Mouse (Mus musculus) left cerebral cortex, adult 9 months (tissue): Measurements from ENCODE around the gene Grap2.

Experiments used
- DNase-seq, 2 experiments: peaks; one replicate each; pipeline ENCODE4 v3.0.0; 2022; ENCODE audit warnings: low spot score in 2 of 2

Grap2 gene

DNA sequence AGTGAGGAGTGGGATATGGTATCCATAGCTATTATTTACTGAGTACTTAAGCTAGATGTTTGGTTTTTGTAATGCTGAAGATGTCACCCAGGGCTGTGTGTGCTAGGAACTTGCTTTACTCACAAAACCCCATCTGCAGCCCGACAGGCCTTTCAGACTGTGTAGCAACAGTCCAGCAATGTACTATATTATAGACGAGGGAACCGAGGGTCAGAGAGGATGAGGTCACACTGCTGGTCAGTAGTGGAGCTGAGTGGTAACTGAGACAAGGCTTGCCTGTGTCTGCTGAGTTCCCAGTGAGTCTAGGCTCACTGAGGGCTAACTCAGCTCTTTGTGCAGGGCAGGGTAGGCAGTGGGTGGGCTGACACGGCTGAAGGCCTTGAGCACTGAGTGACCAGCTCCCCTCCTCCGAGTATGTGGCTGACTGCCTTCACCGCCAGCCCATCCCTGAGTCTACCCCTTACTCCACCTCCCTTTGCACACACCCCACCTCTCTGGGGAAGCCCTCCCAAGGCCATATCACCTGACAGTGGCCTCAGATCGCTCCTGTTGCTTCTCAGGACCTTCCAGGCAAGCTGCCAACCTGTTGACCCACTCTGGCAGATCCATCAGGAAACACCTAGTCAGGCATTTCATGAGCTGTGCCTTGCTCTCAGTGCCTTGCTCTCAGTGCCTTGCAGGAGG lies 108.1 kb downstream of the Grap2 start:
- DNase-seq, result no peak

DNA sequence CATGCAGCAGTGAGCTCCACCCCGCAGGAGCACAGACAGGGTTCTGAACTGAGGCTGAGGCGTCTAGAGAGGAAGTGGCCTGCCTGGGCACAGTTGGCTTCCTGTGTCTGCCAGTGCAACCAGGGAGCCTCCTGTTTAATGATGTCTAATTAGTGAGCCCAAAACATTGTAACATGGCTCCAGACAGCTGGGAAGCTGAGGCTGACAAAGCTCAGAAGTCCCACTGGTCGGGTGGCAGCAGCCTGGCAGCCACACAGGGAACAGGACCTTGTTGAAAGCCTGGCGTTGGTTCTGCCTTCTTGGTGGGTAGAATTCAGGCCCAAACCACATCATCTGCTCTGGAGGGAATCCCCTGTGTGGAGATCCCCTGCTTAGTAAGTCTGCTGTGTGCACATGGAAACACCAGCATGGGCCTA lies 109.1 kb downstream of the Grap2 start:
- no peak for DNase-seq

GRCm38 (mm10) chr15:80682343-80682742 lies 109.9 kb downstream of the Grap2 start:
- no peak for DNase-seq

DNA sequence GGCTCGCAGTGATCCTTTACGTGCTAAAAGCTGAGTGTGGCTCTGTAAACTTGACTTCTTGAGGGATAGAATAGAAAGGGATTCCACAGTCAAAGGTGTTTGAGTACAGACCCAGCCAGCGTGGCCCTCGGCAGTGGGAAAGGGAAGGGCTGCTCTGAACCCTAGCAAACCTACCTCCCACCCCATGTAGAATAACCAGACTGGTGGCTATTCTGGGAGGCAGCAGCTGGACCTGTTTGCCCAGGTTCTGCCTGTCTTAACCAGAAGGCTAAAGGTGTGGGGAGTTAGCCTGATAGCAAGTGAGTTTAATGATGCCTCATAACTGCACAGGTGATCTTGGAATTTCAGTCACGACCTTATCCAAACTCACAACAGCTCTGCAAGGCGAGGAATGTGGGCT lies 110.8 kb downstream of the Grap2 start:
- DNase-seq, result no peak

DNA sequence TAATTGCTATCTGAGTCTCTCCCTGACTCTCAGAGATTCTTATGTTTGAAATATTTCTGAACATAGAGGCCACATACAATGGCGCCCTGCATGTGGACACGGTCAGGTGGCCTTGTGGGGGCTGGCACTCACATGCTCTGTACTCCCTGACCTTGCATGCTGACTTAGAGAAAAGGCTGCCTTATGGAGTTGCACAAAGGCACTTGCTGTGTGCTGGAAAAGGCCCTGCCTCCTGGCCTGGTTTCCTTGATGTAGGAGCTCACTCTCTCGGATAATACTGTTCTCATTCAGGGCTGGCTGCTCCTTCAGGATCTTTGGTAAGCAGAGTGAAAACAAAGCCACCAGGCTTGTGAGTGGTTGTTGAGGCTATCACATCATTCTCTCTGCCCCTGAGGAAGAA lies 111.6 kb downstream of the Grap2 start:
- DNase-seq, result no peak

DNA sequence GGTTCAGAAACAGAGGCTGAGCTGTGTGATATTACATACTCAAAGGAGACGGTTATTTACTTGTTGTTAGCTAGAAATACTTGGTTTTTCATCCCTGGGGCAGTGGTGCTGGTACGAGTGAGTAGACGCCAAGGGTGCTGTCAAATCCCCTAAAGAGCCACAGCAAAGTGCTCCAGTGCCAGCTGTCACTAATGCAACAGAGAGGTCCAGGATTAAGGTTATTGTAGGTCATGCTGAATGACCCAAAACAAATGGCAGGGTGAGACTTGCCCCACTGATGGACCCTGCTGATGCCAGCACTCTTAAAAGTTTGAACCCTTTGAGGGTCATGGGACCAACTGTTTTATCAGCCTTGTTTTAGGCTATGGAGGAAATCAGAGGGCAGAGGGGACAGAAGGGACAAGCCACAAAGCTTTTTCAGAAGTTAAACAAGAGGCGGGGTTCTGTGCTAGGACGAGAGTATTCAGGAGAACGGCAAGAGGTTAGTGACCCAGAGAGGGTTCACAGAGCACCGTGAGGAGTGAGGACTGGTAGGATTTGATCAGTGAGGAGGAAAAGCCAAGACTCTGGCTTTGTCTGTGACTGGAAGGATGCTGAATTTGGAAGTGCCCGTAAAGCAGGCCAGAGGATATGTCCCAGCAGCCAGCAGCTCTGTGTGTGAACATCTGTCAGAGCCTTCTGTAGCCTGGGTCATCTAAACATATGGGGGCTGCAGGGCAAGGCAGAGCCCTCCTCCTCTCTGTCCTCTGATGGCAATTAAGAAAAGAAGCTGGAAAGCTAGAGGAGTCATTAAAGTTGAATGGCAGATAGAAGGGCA lies 112.6 kb downstream of the Grap2 start:
- no peak for DNase-seq

GRCm38 (mm10) chr15:80685603-80685895 lies 113.2 kb downstream of the Grap2 start:
- DNase-seq, result no peak

GRCm38 (mm10) chr15:80688536-80688935 lies 116.1 kb downstream of the Grap2 start:
- DNase-seq, result no peak

DNA sequence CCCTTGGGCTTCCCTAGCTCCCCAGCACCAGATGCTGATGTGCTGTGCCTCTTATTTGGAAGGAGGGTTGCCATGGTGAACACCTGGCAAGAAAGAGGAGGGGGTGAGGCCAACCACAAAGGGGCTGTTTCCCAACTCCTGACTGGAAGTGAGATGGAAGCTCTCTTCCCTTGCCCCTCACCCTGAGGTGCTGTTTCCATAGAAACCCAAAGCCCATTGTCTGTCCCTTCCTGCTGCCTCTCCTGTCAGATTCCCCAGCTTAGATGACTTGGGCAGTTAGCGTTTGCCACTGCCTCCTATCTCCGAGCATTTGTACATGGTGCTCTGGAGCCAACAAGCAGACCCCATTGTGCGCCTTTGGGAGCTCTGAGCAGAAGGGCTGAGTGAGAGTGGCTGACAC lies 121.1 kb downstream of the Grap2 start:
- DNase-seq, result no peak

GRCm38 (mm10) chr15:80694125-80694910 lies 121.9 kb downstream of the Grap2 start:
- peak in 1 of 2 experiments; percentile 80 for DNase-seq

DNA sequence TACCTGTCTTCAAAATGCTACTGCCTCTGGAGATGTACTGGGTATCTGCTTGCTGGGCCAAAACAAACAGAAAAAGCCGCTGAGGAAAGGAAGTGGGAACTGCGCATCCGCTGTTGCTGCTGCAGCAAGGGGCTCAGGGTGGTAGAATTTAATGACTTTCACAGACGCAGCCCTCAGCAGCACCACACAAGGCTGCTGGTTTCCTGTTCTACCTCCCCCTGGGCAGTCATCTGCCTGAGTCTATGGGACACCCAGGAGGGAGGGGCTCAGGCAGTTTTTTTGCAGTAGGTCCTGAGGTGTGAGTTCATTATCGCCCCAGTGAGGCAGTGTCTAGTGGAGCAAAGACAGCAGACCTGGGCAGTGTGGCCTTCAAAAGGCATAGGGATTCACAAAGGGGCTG lies 125.2 kb downstream of the Grap2 start:
- no peak for DNase-seq

DNA sequence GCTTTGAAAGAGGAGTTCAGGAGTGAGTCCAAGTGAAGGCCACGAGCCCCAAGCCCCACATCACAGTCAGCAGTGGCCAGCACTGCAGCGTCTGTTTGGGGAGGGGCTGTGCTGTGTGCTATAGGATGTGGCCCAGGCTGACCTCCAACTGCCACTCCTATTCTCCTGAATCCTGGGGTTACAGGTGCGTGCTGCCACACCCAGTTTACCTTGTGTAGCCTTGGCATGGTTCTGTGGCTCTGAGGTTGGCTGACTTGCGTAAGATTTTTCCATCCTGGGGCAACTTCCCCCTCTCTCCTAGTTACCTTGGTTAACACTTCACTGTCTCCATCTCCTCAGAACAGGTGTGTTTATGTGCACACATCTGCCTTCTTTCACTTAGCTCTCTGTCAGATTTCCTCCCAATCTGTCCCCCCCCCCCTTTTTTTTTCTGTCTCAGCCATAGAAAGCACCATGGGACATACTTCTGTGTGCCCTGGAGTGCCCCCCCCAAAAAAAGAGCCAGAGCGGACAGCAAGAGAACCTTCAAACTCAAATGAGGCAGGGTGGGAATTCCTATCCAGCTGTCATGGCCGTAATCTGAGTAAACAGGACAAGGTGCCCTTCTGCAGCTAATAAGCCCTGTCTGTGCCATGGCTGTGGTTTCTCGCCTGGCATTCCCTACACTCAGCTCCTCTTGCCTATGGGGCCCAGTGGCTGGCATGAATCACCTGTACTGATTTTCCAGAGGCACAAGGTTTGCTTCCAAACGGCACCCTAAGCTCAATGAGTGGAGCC lies 129.3 kb downstream of the Grap2 start:
- no peak for DNase-seq
